14 mouse cellular contexts compared by ENCODE assay signal in genomic region chr10:100019246-100020195, GRCm38 (mm10). TPM values are rescaled to one million over a fixed set of nuclear protein-coding genes. Genes with fewer than 3 reads are reported as not detected.
A peak's percentile ranks its signal among the peaks of the same experiment; 100 is the strongest.
DNase-seq lines count a peak whose midpoint lies in the region; ATAC-seq and TF ChIP-seq lines count a peak whose summit lies in the region.
"Had no signal": no experiment of that assay in that cellular context is flagged by ENCODE, and none has a peak within 500 bp of the region (broad histone marks: within the 10 kb centered on the region; RNA-seq: fewer than 3 reads in every experiment).

No protein-coding gene starts in this region.

- H3K27ac ChIP-seq in forebrain, embryonic 14.5 days (ENCODE audit: low read depth, low read length): no peak overlapping the region
- H3K27ac ChIP-seq in forebrain, embryonic 10.5 days: no peak overlapping the region
- H3K27ac ChIP-seq in hindbrain, embryonic 16.5 days (ENCODE audit: low read depth, low read length): no peak overlapping the region
- no peak overlapping the region for H3K27ac ChIP-seq in hindbrain, embryonic 12.5 days
- no peak overlapping the region for H3K27ac ChIP-seq in lung, embryonic 14.5 days (ENCODE audit: low read depth)
- H3K27ac ChIP-seq in neural tube, embryonic 13.5 days (replicated peaks): no peak overlapping the region
- H3K27ac ChIP-seq: liver, embryonic 15.5 days had no signal

- 0 out of 2 replicates have a peak overlapping the region, but pooled peaks have one; percentile 4 for H3K9ac ChIP-seq in forebrain, embryonic 14.5 days (ENCODE audit: low read length)
- no peak overlapping the region for H3K9ac ChIP-seq in hindbrain, embryonic 16.5 days (ENCODE audit: low read depth, low read length)
- no peak overlapping the region for H3K9ac ChIP-seq in hindbrain, embryonic 12.5 days
- no peak overlapping the region for H3K9ac ChIP-seq in lung, embryonic 14.5 days
- H3K9ac ChIP-seq in neural tube, embryonic 13.5 days: no peak overlapping the region
- H3K9ac ChIP-seq: liver, embryonic 15.5 days had no signal

- H3K4me3 ChIP-seq in forebrain, embryonic 14.5 days (ENCODE audit: low read depth, low read length): no peak overlapping the region
- no peak overlapping the region for H3K4me3 ChIP-seq in forebrain, embryonic 10.5 days
- H3K4me3 ChIP-seq in hindbrain, embryonic 16.5 days (ENCODE audit: low read length): no peak overlapping the region
- no peak overlapping the region for H3K4me3 ChIP-seq in hindbrain, embryonic 12.5 days
- H3K4me3 ChIP-seq in lung, embryonic 14.5 days (ENCODE audit: low read depth, low read length): no peak overlapping the region; the same call in 1 of the 2 replicates
- no peak overlapping the region for H3K4me3 ChIP-seq in neural tube, embryonic 13.5 days
- H3K4me3 ChIP-seq: liver, embryonic 15.5 days had no signal

- H3K36me3 ChIP-seq in forebrain, embryonic 14.5 days (ENCODE audit: control insufficient read depth, insufficient read depth, low read length): no peaks in the 10 kb centered on the region
- H3K36me3 ChIP-seq in forebrain, embryonic 10.5 days (replicated peaks): no peaks in the 10 kb centered on the region
- no peaks in the 10 kb centered on the region for H3K36me3 ChIP-seq in hindbrain, embryonic 16.5 days (ENCODE audit: control insufficient read depth, insufficient read depth, low read length)
- no peaks in the 10 kb centered on the region for H3K36me3 ChIP-seq in hindbrain, embryonic 12.5 days
- H3K36me3 ChIP-seq in lung, embryonic 14.5 days (ENCODE audit: insufficient read depth): peaks cover 11% of the 10 kb centered on the region; the same call in 1 of the 2 replicates
- H3K36me3 ChIP-seq in neural tube, embryonic 13.5 days: no peaks in the 10 kb centered on the region
- H3K36me3 ChIP-seq: liver, embryonic 15.5 days had no signal

- WGBS in forebrain, embryonic 14.5 days: 39% methylated on average over 17 of the region's 17 CpGs
- 81% methylated on average over 17 of the region's 17 CpGs for WGBS in forebrain, embryonic 10.5 days
- 55% methylated on average over 17 of the region's 17 CpGs for WGBS in hindbrain, embryonic 16.5 days
- WGBS in hindbrain, embryonic 12.5 days: 58% methylated on average over 17 of the region's 17 CpGs
- WGBS in lung, embryonic 14.5 days: 47% methylated on average over 17 of the region's 17 CpGs
- 44% methylated on average over 17 of the region's 17 CpGs for WGBS in neural tube, embryonic 13.5 days

- no peaks in the 10 kb centered on the region for H3K27me3 ChIP-seq in forebrain, embryonic 14.5 days (replicated peaks; ENCODE audit: control insufficient read depth, insufficient read depth, low read length)
- peaks cover 87% of the 10 kb centered on the region for H3K27me3 ChIP-seq in forebrain, embryonic 10.5 days (ENCODE audit: poor library complexity, severe bottlenecking)
- no peaks in the 10 kb centered on the region; the same call in 1 of the 2 replicates for H3K27me3 ChIP-seq in hindbrain, embryonic 16.5 days (replicated peaks; ENCODE audit: control insufficient read depth, insufficient read depth, low read length)
- H3K27me3 ChIP-seq in hindbrain, embryonic 12.5 days: peaks cover 41% of the 10 kb centered on the region
- H3K27me3 ChIP-seq in lung, embryonic 14.5 days (ENCODE audit: insufficient read depth, low read length): no peaks in the 10 kb centered on the region
- peaks cover 46% of the 10 kb centered on the region for H3K27me3 ChIP-seq in neural tube, embryonic 13.5 days

- TF ChIP-seq CTCF in lung, embryonic 14.5 days (IDR thresholded peaks at IDR 0.05; ENCODE audit: low read depth): no peak

- H3K4me1 ChIP-seq in forebrain, embryonic 14.5 days (ENCODE audit: control insufficient read depth, insufficient read depth, low read length): peaks cover 30% of the 10 kb centered on the region
- H3K4me1 ChIP-seq in forebrain, embryonic 10.5 days: peaks cover 70% of the 10 kb centered on the region
- peaks cover 8% of the 10 kb centered on the region for H3K4me1 ChIP-seq in hindbrain, embryonic 16.5 days (ENCODE audit: control insufficient read depth, insufficient read depth, low read depth, low read length)
- H3K4me1 ChIP-seq in hindbrain, embryonic 12.5 days: peaks cover 23% of the 10 kb centered on the region
- peaks cover 19% of the 10 kb centered on the region; the same call in 1 of the 2 replicates for H3K4me1 ChIP-seq in lung, embryonic 14.5 days (ENCODE audit: insufficient read depth)
- peaks cover 47% of the 10 kb centered on the region for H3K4me1 ChIP-seq in neural tube, embryonic 13.5 days (replicated peaks)
- H3K4me1 ChIP-seq: liver, embryonic 15.5 days had no signal

- H3K9me3 ChIP-seq in forebrain, embryonic 14.5 days (replicated peaks; ENCODE audit: control insufficient read depth, low read length): no peaks in the 10 kb centered on the region
- no peaks in the 10 kb centered on the region for H3K9me3 ChIP-seq in forebrain, embryonic 10.5 days
- H3K9me3 ChIP-seq in hindbrain, embryonic 16.5 days (ENCODE audit: control insufficient read depth, low read length): no peaks in the 10 kb centered on the region
- H3K9me3 ChIP-seq in hindbrain, embryonic 12.5 days (replicated peaks): no peaks in the 10 kb centered on the region
- no peaks in the 10 kb centered on the region for H3K9me3 ChIP-seq in lung, embryonic 14.5 days (ENCODE audit: low read depth, low read length)
- no peaks in the 10 kb centered on the region for H3K9me3 ChIP-seq in neural tube, embryonic 13.5 days
- H3K9me3 ChIP-seq: liver, embryonic 15.5 days had no signal

- peak; percentile 92 for DNase-seq in forebrain, embryonic 14.5 days (ENCODE audit: low spot score)
- DNase-seq in forebrain, embryonic 10.5 days (ENCODE audit: extremely low spot score, low spot score): no peak
- peak; percentile 21 for DNase-seq in lung, embryonic 14.5 days
- no peak for DNase-seq in lung, postnatal 14 days
- no peak for DNase-seq in gastrocnemius, postnatal 10 days
- DNase-seq: adrenal gland, adult 2 months; cerebellum, adult 11-12 months; kidney, adult 18-20 months; retina, postnatal 1 day; thymus, postnatal 4 days had no signal

- peak overlapping the region; percentile 30 for H3K4me2 ChIP-seq in forebrain, embryonic 14.5 days (ENCODE audit: low read length)
- H3K4me2 ChIP-seq in hindbrain, embryonic 16.5 days (ENCODE audit: low read length): peak overlapping the region; percentile 26
- no peak overlapping the region for H3K4me2 ChIP-seq in hindbrain, embryonic 12.5 days (replicated peaks)
- H3K4me2 ChIP-seq in lung, embryonic 14.5 days: peak overlapping the region; percentile 82
- H3K4me2 ChIP-seq in neural tube, embryonic 13.5 days: peak overlapping the region; percentile 84; the same call in 1 of the 2 replicates
- H3K4me2 ChIP-seq: liver, embryonic 15.5 days had no signal

- ATAC-seq in forebrain, embryonic 14.5 days: peak; percentile 45; the same call in 1 of the 2 replicates
- ATAC-seq in hindbrain, embryonic 16.5 days: no peak
- ATAC-seq in hindbrain, embryonic 12.5 days (ENCODE audit: low FRiP score): no peak
- ATAC-seq in lung, embryonic 14.5 days (ENCODE audit: insufficient read depth): no peak
- no peak for ATAC-seq in neural tube, embryonic 13.5 days (ENCODE audit: low read depth)

RNA-seq across cellular contexts. Expression of gene Kitl, which starts 4.1 kb away (rescaled TPM):
- polyA plus RNA-seq in forebrain, embryonic 14.5 days (2014; fragmentation: Nextera tagmentation; extraction: Ambion mirVana): 59.4 and 83.6 TPM in 2 replicates
- 15.6 and 16.0 TPM in 2 replicates for polyA plus RNA-seq in forebrain, embryonic 10.5 days (2016; fragmentation: Nextera tagmentation; extraction: Ambion mirVana)
- polyA plus RNA-seq in hindbrain, embryonic 16.5 days (2015; fragmentation: Nextera tagmentation; extraction: Ambion mirVana): 29.8 and 30.1 TPM in 2 replicates
- polyA plus RNA-seq in hindbrain, embryonic 12.5 days (2016; fragmentation: Nextera tagmentation; extraction: Ambion mirVana): 14.7 and 16.0 TPM in 2 replicates
- polyA plus RNA-seq in lung, embryonic 14.5 days (2014; fragmentation: Nextera tagmentation; extraction: Ambion mirVana): 57.5 and 60.4 TPM in 2 replicates
- polyA plus RNA-seq in neural tube, embryonic 13.5 days (2015; fragmentation: Nextera tagmentation; extraction: Ambion mirVana): 18.6 and 19.7 TPM in 2 replicates
- total RNA-seq in gastrocnemius, postnatal 10 days (2021): 10 to 100 TPM; 32.0 to 38.3 TPM

Comparison
In these comparisons a context has a peak if more than half of its experiments do, and no peak if none do; other contexts are left out.
1. DNase-seq: peak in forebrain, embryonic 14.5 days (single experiment) and lung, embryonic 14.5 days (single experiment); none in forebrain, embryonic 10.5 days (single experiment), lung, postnatal 14 days (single experiment) and gastrocnemius, postnatal 10 days (single experiment).